Mouse (Mus musculus) midbrain, embryonic 12.5 days (tissue): ENCODE measurements around the gene Mcee. TPM values are rescaled to one million over a fixed set of nuclear protein-coding genes. Genes with fewer than 3 reads are reported as not detected.
A peak's percentile ranks its signal among the peaks of the same experiment; 100 is the strongest.

Experiments
- ATAC-seq: fragments of 200-750 bp; cut with Nextera tagmentation; 2 replicates; pipeline ENCODE4 v1.8.0; 2017; ENCODE audit warnings: low read depth, moderate TSS enrichment, moderate library complexity; ENCODE audit not compliant: low FRiP score
- H3K27ac ChIP-seq: fragments of 300-500 bp; sonication (generic); replicated peaks from 2 replicates; pipeline ENCODE4 v1.5.1; 2016; ENCODE audit warnings: mild to moderate bottlenecking
- H3K27me3 ChIP-seq: fragments of 300-500 bp; sonication (generic); 2 replicates; pipeline ENCODE4 v1.6.1; 2016; ENCODE audit warnings: mild to moderate bottlenecking
- H3K36me3 ChIP-seq: fragments of 300-500 bp; sonication (generic); 2 replicates; pipeline ENCODE4 v1.6.1; 2016
- H3K4me1 ChIP-seq: fragments of 300-500 bp; sonication (generic); 2 replicates; pipeline ENCODE4 v1.6.1; 2016
- H3K4me2 ChIP-seq: fragments of 300-500 bp; sonication (generic); replicated peaks from 2 replicates; pipeline ENCODE4 v1.6.1; 2016; ENCODE audit warnings: mild to moderate bottlenecking, moderate library complexity
- H3K4me3 ChIP-seq: fragments of 300-500 bp; sonication (generic); 2 replicates; pipeline ENCODE4 v1.5.1; 2016; ENCODE audit warnings: mild to moderate bottlenecking
- H3K9ac ChIP-seq: fragments of 300-500 bp; sonication (generic); replicated peaks from 2 replicates; pipeline ENCODE4 v1.6.1; 2016; ENCODE audit warnings: mild to moderate bottlenecking, moderate library complexity
- H3K9me3 ChIP-seq: fragments of 300-500 bp; sonication (generic); 2 replicates; pipeline ENCODE4 v1.6.1; 2016; ENCODE audit warnings: mild to moderate bottlenecking
- WGBS: fragments of 180-500 bp; shearing (Covaris S2); methylation state at CpG from one replicate; pipeline ENCODE4 v1.1.7; 2016; 5-methylcytosine and 5-hydroxymethylcytosine counted together
- polyA plus RNA-seq: library from polyadenylated mRNA; unstranded; fragments of >200 nt; fragmentation: Nextera tagmentation; extraction: Ambion mirVana; gene quantifications from 2 replicates; pipeline ENCODE4 v1.2.1, GENCODE M21; 2016

The Mcee gene
- polyA plus RNA-seq, 1 experiment from 2014 or later: 34.9 TPM

- H3K4me1 ChIP-seq: peaks cover 10% of the 10 kb centered on the region
- H3K36me3 ChIP-seq: peaks cover 32% of the 10 kb centered on the region
- no peak overlapping the region for H3K27ac ChIP-seq
- no peak overlapping the region for H3K4me2 ChIP-seq
- no peak overlapping the region for H3K9ac ChIP-seq
- 92% methylated on average over 23 of the region's 23 CpGs for WGBS
- H3K27me3 ChIP-seq: no peaks in the 10 kb centered on the region
- H3K4me3 ChIP-seq: no peak overlapping the region
- no peaks in the 10 kb centered on the region for H3K9me3 ChIP-seq
- no peak for ATAC-seq
Measured at GRCm38 (mm10) chr7:64371940-64372878, 20.2 kb upstream of the Mcee start.

GRCm38 (mm10) chr7:64373147-64373829 lies 19.1 kb upstream of the Mcee start:
- H3K9me3 ChIP-seq: no peaks in the 10 kb centered on the region
- no peaks in the 10 kb centered on the region for H3K27me3 ChIP-seq
- peak; percentile 31 for ATAC-seq
- peak overlapping the region; percentile 65 for H3K4me2 ChIP-seq
- peak overlapping the region; percentile 70 for H3K4me3 ChIP-seq
- peaks cover 36% of the 10 kb centered on the region for H3K36me3 ChIP-seq
- H3K4me1 ChIP-seq: peaks cover 10% of the 10 kb centered on the region
- H3K27ac ChIP-seq: peak overlapping the region; percentile 95
- WGBS: 14% methylated on average over 18 of the region's 18 CpGs
- peak overlapping the region; percentile 71 for H3K9ac ChIP-seq

GRCm38 (mm10) chr7:64373830-64374562 lies 18.4 kb upstream of the Mcee start, which contains the start of gene Fan1:
Fan1 (minus strand) TSS chr7:64374095.
- peak; percentile 97 for ATAC-seq
- peak within 1 kb of the TSS; percentile 70 for H3K4me3 ChIP-seq
- H3K27ac ChIP-seq: peak within 1 kb of the TSS; percentile 95
- no peaks in the 10 kb centered on the region for H3K9me3 ChIP-seq
- peak within 1 kb of the TSS; percentile 65 for H3K4me2 ChIP-seq
- peaks cover 10% of the 10 kb centered on the region for H3K4me1 ChIP-seq
- H3K27me3 ChIP-seq: no peaks in the 10 kb centered on the region
- 4% methylated on average over 27 of the region's 27 CpGs for WGBS
- H3K36me3 ChIP-seq: peaks cover 36% of the 10 kb centered on the region
- H3K9ac ChIP-seq: peak within 1 kb of the TSS; percentile 71

GRCm38 (mm10) chr7:64391479-64391878 lies 928 bp upstream of the Mcee start:
- ATAC-seq: no peak
- Histone ChIP-seq H3K36me3 (peaks cover 32% of the 10 kb centered on the region), H3K27me3 (no peaks in the 10 kb centered on the region), H3K4me1 (peaks cover 19% of the 10 kb centered on the region), H3K9me3 (no peaks in the 10 kb centered on the region), H3K27ac (no peak overlapping the region; the same call in 1 of the 2 replicates), H3K4me3 (peak overlapping the region; percentile 78), H3K4me2 (peak overlapping the region; percentile 95), H3K9ac (peak overlapping the region; percentile 75)
- WGBS: 5% methylated on average over 8 of the region's 8 CpGs

GRCm38 (mm10) chr7:64392819-64393151 lies 378 bp downstream of the Mcee start:
- Histone ChIP-seq H3K4me1 (peaks cover 19% of the 10 kb centered on the region), H3K9me3 (no peaks in the 10 kb centered on the region), H3K9ac (peak overlapping the region; percentile 75), H3K4me2 (peak overlapping the region; percentile 95), H3K36me3 (peaks cover 19% of the 10 kb centered on the region), H3K27me3 (no peaks in the 10 kb centered on the region), H3K27ac (peak overlapping the region; percentile 46; the same call in 1 of the 2 replicates), H3K4me3 (peak overlapping the region; percentile 78)
- ATAC-seq: no peak
- 2% methylated on average over 15 of the region's 15 CpGs for WGBS

GRCm38 (mm10) chr7:64400725-64401124 lies 8.3 kb downstream of the Mcee start:
- H3K9ac ChIP-seq: no peak overlapping the region
- no peak overlapping the region for H3K4me3 ChIP-seq
- no peaks in the 10 kb centered on the region for H3K27me3 ChIP-seq
- no peak for ATAC-seq
- H3K9me3 ChIP-seq: no peaks in the 10 kb centered on the region
- no peaks in the 10 kb centered on the region for H3K4me1 ChIP-seq
- no peaks in the 10 kb centered on the region for H3K36me3 ChIP-seq
- no peak overlapping the region for H3K4me2 ChIP-seq
- H3K27ac ChIP-seq: no peak overlapping the region
- WGBS: 98% methylated on average over 1 of the region's 1 CpGs

- Histone ChIP-seq H3K4me3 (no peak overlapping the region), H3K9me3 (no peaks in the 10 kb centered on the region), H3K36me3 (no peaks in the 10 kb centered on the region), H3K9ac (no peak overlapping the region), H3K4me1 (no peaks in the 10 kb centered on the region), H3K27ac (no peak overlapping the region), H3K27me3 (no peaks in the 10 kb centered on the region), H3K4me2 (no peak overlapping the region)
- ATAC-seq: no peak
- 88% methylated on average over 4 of the region's 4 CpGs for WGBS
Measured at GRCm38 (mm10) chr7:64402452-64402851, 10.0 kb downstream of the Mcee start.

GRCm38 (mm10) chr7:64403989-64404388 lies 11.6 kb downstream of the Mcee start:
- Histone ChIP-seq H3K9me3 (no peaks in the 10 kb centered on the region), H3K27ac (no peak overlapping the region), H3K9ac (no peak overlapping the region), H3K4me1 (no peaks in the 10 kb centered on the region), H3K27me3 (no peaks in the 10 kb centered on the region), H3K4me2 (no peak overlapping the region), H3K36me3 (no peaks in the 10 kb centered on the region), H3K4me3 (no peak overlapping the region)
- WGBS: 92% methylated on average over 8 of the region's 8 CpGs
- ATAC-seq: no peak

- no peak for ATAC-seq
Measured at GRCm38 (mm10) chr7:64424861-64425260, 32.5 kb downstream of the Mcee start.

GRCm38 (mm10) chr7:64439595-64440518 lies 47.5 kb downstream of the Mcee start:
- Histone ChIP-seq H3K36me3 (no peaks in the 10 kb centered on the region), H3K9ac (no peak overlapping the region), H3K27me3 (no peaks in the 10 kb centered on the region), H3K27ac (peak overlapping the region; percentile 27; the same call in 1 of the 2 replicates), H3K4me3 (no peak overlapping the region), H3K4me2 (no peak overlapping the region), H3K4me1 (peaks cover 5% of the 10 kb centered on the region; the same call in 1 of the 2 replicates), H3K9me3 (no peaks in the 10 kb centered on the region)
- peak; percentile 54 for ATAC-seq
- 64% methylated on average over 5 of the region's 5 CpGs for WGBS

More at GRCm38 (mm10) chr7:64424861-64425260, 32.5 kb downstream of the Mcee start:
- no peak overlapping the region for H3K9ac ChIP-seq
- H3K36me3 ChIP-seq: no peaks in the 10 kb centered on the region
- no peaks in the 10 kb centered on the region for H3K27me3 ChIP-seq
- no peaks in the 10 kb centered on the region for H3K4me1 ChIP-seq
- 64% methylated on average over 5 of the region's 5 CpGs for WGBS
- H3K4me2 ChIP-seq: no peak overlapping the region
- H3K27ac ChIP-seq: no peak overlapping the region
- no peak overlapping the region for H3K4me3 ChIP-seq
- no peaks in the 10 kb centered on the region for H3K9me3 ChIP-seq

GRCm38 (mm10) chr7:64440519-64440918 lies 48.1 kb downstream of the Mcee start:
- 87% methylated on average over 8 of the region's 8 CpGs for WGBS
- Histone ChIP-seq H3K4me2 (no peak overlapping the region), H3K36me3 (no peaks in the 10 kb centered on the region), H3K27me3 (no peaks in the 10 kb centered on the region), H3K9ac (no peak overlapping the region), H3K27ac (no peak overlapping the region), H3K9me3 (no peaks in the 10 kb centered on the region), H3K4me1 (peaks cover 5% of the 10 kb centered on the region; the same call in 1 of the 2 replicates), H3K4me3 (no peak overlapping the region)
- no peak for ATAC-seq
